Mouse (Mus musculus) stomach, postnatal 0 days (tissue): ENCODE measurements around the gene Adamts6. TPM values are rescaled to one million over a fixed set of nuclear protein-coding genes. Genes with fewer than 3 reads are reported as not detected.

Source experiments
- ATAC-seq: fragments of 200-750 bp; cut with Nextera tagmentation; 2 replicates; pipeline ENCODE4 v1.8.0; 2017; ENCODE audit not compliant: low FRiP score, low TSS enrichment
- DNase-seq: peaks from one replicate; pipeline ENCODE4 v3.0.0-alpha.2; 2016; ENCODE audit warnings: low spot score
- H3K27ac ChIP-seq: fragments of 300-500 bp; sonication (generic); replicated peaks from 2 replicates; pipeline ENCODE4 v1.5.1; 2014; ENCODE audit warnings: mild to moderate bottlenecking, control low read depth
- H3K27me3 ChIP-seq: fragments of 300-500 bp; sonication (generic); 2 replicates; pipeline ENCODE4 v1.6.1; 2014; ENCODE audit warnings: low read length; ENCODE audit not compliant: control insufficient read depth, insufficient read depth
- H3K36me3 ChIP-seq: fragments of 300-500 bp; sonication (generic); 2 replicates; pipeline ENCODE4 v1.6.1; 2014; ENCODE audit warnings: low read length, mixed read lengths; ENCODE audit not compliant: control insufficient read depth, insufficient read depth
- H3K4me1 ChIP-seq: fragments of 300-500 bp; sonication (generic); replicated peaks from 2 replicates; pipeline ENCODE4 v1.6.1; 2014; ENCODE audit warnings: antibody characterized with exemption; ENCODE audit not compliant: control insufficient read depth, insufficient read depth
- H3K4me2 ChIP-seq: fragments of 300-500 bp; sonication (generic); replicated peaks from 2 replicates; pipeline ENCODE4 v1.6.1; 2014; ENCODE audit warnings: low read depth, mild to moderate bottlenecking, control low read depth, moderate library complexity
- H3K4me3 ChIP-seq: fragments of 300-500 bp; sonication (generic); 2 replicates; pipeline ENCODE4 v1.5.1; 2014; ENCODE audit warnings: low read depth, low read length, control low read depth
- H3K9ac ChIP-seq: fragments of 300-500 bp; sonication (generic); 2 replicates; pipeline ENCODE4 v1.6.1; 2014; ENCODE audit warnings: mild to moderate bottlenecking, low read length, control low read depth, mixed read lengths
- H3K9me3 ChIP-seq: fragments of 300-500 bp; sonication (generic); 2 replicates; pipeline ENCODE4 v1.6.1; 2016; ENCODE audit warnings: low read length; ENCODE audit not compliant: control insufficient read depth
- CTCF ChIP-seq: IDR thresholded peaks from 2 replicates; pipeline ENCODE4 v1.5.1; 2016; ENCODE audit warnings: antibody characterized with exemption, low read depth, mild to moderate bottlenecking, moderate library complexity
- EP300 ChIP-seq: optimal IDR thresholded peaks from 2 replicates; pipeline ENCODE3; 2016; ENCODE audit warnings: antibody characterized with exemption
- WGBS: fragments of 180-500 bp; shearing (Covaris S2); extraction: QIAGEN DNeasy Blood & Tissue Kit; methylation state at CpG from one replicate; pipeline ENCODE4 v1.1.7; 2014; 5-methylcytosine and 5-hydroxymethylcytosine counted together
- polyA plus RNA-seq: library from polyadenylated mRNA; unstranded; fragments of >200 nt; fragmentation: Nextera tagmentation; extraction: Ambion mirVana; gene quantifications from 2 replicates; pipeline ENCODE4 v1.2.1, GENCODE M21; 2015

Adamts6 gene
- polyA plus RNA-seq: 0.56 and 0.78 TPM in 2 replicates

DNA sequence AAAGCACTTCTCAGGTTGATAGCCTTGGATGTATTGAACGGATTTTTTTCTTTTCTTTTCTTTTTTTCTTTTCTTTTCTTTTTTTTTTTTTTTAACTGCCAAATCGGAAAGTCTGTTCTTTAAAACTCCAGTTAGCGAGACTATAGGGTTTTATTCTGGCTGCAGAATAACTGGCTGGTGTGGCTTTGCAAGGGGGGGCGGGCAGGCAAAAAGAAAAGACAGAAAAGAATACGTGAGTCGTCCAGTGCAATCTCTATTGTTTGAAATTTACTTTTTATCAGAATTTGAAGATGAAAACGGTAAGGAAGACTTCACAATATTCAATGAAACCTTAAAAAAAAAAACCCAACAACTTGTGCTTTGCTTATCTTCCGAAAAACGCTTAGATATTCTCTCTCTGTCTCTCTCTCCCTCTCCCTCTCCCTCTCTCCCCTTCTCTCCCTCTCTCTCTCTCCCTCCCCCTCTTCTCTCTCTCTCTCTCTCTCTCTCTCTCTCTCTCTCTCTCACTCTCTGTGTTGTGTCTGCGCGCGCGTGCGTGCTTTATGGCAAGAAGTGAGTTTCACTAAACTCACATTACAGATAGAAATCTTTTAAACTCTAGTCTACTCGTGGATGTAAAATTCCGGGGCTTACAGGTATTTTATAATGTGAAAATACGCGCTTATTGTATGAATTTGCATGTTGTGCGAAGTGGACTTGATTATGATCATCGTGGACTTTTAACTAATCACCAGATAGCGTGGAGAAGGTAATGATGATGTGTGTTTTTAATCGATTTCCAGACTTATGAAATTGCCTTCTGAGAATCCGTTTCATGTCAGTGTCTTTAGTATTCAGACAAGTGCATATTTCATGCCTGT is at the start of gene Adamts6:
Gene Adamts6, plus strand, starts transcription at position 470 of the 860 bp plus-strand sequence.
- DNase-seq: no peak
- Histone ChIP-seq H3K9ac (peak within 1 kb of the TSS; percentile 35; the same call in 1 of the 2 replicates), H3K36me3 (no peaks in the 10 kb centered on the region), H3K4me3 (peak within 1 kb of the TSS; percentile 53), H3K27ac (peak within 1 kb of the TSS; percentile 73), H3K4me1 (no peaks in the 10 kb centered on the region), H3K4me2 (peak within 1 kb of the TSS; percentile 74), H3K9me3 (no peaks in the 10 kb centered on the region), H3K27me3 (no peaks in the 10 kb centered on the region)
- no peak for TF ChIP-seq CTCF
- no peak for TF ChIP-seq EP300
- ATAC-seq: no peak
- WGBS: under 1% methylated on average over 23 of the region's 23 CpGs

DNA sequence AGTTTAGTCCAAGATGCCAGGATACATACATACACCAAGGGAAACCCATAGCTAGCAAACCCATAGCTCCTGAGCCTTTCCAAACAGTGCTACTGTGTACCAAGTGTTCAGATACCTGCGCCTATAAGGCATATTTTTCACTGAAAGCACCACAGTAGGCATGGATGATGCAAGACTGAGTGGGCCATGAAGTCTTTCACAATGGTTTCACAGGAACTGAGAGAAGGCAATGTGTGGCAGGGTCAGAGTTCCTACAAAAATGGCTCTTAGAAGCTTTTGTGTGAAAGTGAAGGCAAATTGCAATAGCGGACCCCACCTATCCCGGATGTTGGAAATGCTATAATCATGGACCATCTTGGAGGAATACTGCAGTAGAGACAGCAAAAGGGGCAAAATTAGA is 28.6 kb upstream of the Adamts6 start:
- DNase-seq: no peak
- no peak overlapping the region for H3K27ac ChIP-seq
- no peaks in the 10 kb centered on the region for H3K36me3 ChIP-seq
- 93% methylated on average over 3 of the region's 3 CpGs for WGBS
- no peak for ATAC-seq
- H3K27me3 ChIP-seq: no peaks in the 10 kb centered on the region
- no peak overlapping the region for H3K4me3 ChIP-seq
- H3K4me2 ChIP-seq: no peak overlapping the region
- H3K9me3 ChIP-seq: no peaks in the 10 kb centered on the region
- no peaks in the 10 kb centered on the region for H3K4me1 ChIP-seq
- H3K9ac ChIP-seq: no peak overlapping the region
- TF ChIP-seq CTCF: no peak
- TF ChIP-seq EP300: no peak

DNA sequence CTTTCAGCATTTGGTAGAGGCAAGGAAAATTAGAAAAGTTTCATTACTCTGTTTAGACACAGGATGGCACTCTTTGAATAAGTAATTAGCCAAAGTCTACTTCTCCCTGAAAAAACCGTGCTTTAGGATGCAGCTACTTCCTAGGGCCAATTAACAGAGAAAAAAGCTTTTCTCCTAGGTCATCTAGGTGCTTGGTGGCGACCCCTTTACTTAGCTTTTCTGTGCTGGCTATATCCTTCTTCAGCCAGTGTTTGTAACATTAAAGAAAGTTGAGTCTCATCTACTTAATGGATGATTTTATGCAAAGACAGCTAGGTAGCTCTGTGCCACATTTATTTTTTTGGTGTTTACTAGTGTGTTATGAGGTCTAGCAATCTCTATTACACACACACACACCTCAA is 2.6 kb upstream of the Adamts6 start:
- peak; percentile 13 for DNase-seq
- H3K4me2 ChIP-seq: no peak overlapping the region

DNA sequence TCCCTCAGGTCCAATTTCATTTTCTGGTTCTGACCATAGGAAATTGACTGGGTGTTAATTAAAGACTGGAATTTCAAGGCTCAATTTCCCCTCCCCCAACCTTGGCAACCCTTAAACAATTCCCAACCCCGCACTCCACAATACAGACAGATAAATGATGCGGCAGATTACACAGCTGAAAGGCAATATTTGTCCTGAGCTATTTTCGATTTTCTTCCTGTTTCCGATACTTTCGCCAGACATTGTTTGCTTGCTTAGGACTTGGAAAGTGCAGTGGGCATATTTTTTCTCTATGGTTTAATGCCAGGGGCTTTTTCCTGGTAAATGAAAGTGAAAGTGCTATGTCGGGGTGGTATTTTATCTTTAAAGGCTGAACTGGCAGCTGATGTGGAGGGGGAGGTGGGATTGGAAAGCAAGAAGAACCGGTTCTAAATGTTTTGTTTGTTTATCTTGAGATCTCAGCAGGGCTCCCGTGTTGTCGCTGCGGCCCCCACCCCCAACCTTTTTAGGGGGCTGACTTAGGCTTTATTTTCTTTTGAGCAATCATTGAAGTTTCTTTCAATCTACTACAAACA is 1.8 kb upstream of the Adamts6 start:
- WGBS: 1% methylated on average over 10 of the region's 10 CpGs
- Histone ChIP-seq H3K9me3 (no peaks in the 10 kb centered on the region), H3K4me3 (peak overlapping the region; percentile 53), H3K9ac (peak overlapping the region; percentile 43), H3K36me3 (no peaks in the 10 kb centered on the region), H3K4me2 (peak overlapping the region; percentile 74), H3K4me1 (no peaks in the 10 kb centered on the region), H3K27ac (peak overlapping the region; percentile 74), H3K27me3 (no peaks in the 10 kb centered on the region)
- TF ChIP-seq EP300 (no peak), CTCF (no peak)
- ATAC-seq (peak; percentile 32; the same call in 1 of the 2 replicates), DNase-seq (peak; percentile 43)

More for the DNA sequence above, 2.6 kb upstream of the Adamts6 start:
- H3K9me3 ChIP-seq: no peaks in the 10 kb centered on the region
- ATAC-seq: 0 out of 2 replicates have a peak, but pooled peaks have one; percentile 47
- TF ChIP-seq EP300: no peak
- peak; percentile 76 for TF ChIP-seq CTCF
- no peak overlapping the region for H3K4me3 ChIP-seq
- H3K27me3 ChIP-seq: no peaks in the 10 kb centered on the region
- 2% methylated on average over 2 of the region's 2 CpGs for WGBS
- no peaks in the 10 kb centered on the region for H3K36me3 ChIP-seq
- H3K4me1 ChIP-seq: no peaks in the 10 kb centered on the region
- no peak overlapping the region for H3K9ac ChIP-seq
- H3K27ac ChIP-seq: no peak overlapping the region

DNA sequence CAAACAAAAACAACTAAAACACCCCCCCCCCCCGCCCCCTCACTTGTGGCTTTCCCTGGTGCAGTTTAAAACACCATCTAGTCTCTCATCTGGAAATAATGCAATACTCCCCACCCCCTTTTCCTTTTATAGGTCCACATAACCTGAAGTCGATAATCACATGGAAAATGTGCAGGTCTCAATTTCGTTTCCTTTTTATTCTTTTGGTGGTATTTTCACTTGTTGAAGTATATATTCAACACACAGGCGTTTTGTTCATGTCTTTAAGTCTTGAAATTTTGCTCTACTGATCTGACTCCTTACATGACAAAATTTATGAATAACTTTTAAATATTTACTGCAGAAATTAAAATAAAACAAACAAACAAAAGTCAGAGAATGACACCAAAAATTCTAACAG is 1.3 kb upstream of the Adamts6 start:
- Histone ChIP-seq H3K9me3 (no peaks in the 10 kb centered on the region), H3K27ac (peak overlapping the region; percentile 74), H3K4me2 (peak overlapping the region; percentile 74), H3K4me1 (no peaks in the 10 kb centered on the region), H3K36me3 (no peaks in the 10 kb centered on the region), H3K27me3 (no peaks in the 10 kb centered on the region), H3K9ac (peak overlapping the region; percentile 43), H3K4me3 (peak overlapping the region; percentile 53)
- ATAC-seq: no peak
- no peak for TF ChIP-seq CTCF
- TF ChIP-seq EP300: no peak
- 0% methylated on average over 4 of the region's 4 CpGs for WGBS
- DNase-seq: no peak
